Mouse (Mus musculus): ENCODE data around the gene Ceacam11.
"Not testable (repeated sequence)": the region's sequence is repeated elsewhere in the genome, so short reads cannot be mapped to it uniquely, and the experiment has no call there.

The Ceacam11 gene

GRCm38 (mm10) chr7:17971824-17972223 is at the start of gene Ceacam11:
Gene Ceacam11 (plus strand): TSS chr7:17972124.
- no peak for DNase-seq (ENCODE audit: low spot score in 2 of 2)

- not testable (repeated sequence) for DNase-seq (ENCODE audit: low spot score in 2 of 2)
Observed at GRCm38 (mm10) chr7:18001131-18001530, 29.2 kb downstream of the Ceacam11 start.

GRCm38 (mm10) chr7:18009589-18009988 is 37.7 kb downstream of the Ceacam11 start, which contains the start of gene Ceacam13:
Gene Ceacam13 (plus strand): TSS chr7:18009889.
- DNase-seq (ENCODE audit: low spot score in 2 of 2): no peak

Data from left cerebral cortex, adult 9 months (tissue).